24 mouse cellular contexts compared by ENCODE assay signal in the genomic region with DNA sequence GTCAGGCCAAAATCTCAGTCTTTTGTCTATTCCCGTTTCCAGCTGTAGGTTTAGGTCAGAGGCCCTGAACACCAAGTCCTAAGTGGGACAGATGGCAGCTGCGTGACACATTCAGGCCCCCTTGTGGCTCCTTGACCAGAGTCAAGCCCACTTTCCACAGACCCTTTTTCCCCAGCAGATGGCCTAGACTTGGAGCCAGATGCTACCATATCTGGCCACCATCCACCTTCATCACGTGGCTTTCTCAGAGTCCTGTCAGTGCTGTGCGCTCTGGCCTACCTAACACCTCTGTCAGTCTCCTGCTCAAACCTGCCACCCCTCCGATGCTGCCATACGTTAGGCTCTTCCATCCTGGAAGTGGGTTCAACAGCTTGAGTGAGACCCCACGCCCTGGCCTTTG. TPM values are rescaled to one million over a fixed set of nuclear protein-coding genes. Genes with fewer than 3 reads are reported as not detected.
DNase-seq lines count a peak whose midpoint lies in the region; ATAC-seq and TF ChIP-seq lines count a peak whose summit lies in the region.
"Had no signal": no experiment of that assay in that cellular context is flagged by ENCODE, and none has a peak within 500 bp of the region (broad histone marks: within the 10 kb centered on the region; RNA-seq: fewer than 3 reads in every experiment).

No protein-coding gene starts in this region.

- H3K9ac ChIP-seq in hindbrain, embryonic 11.5 days (ENCODE audit: low read depth, low read length), result no peak overlapping the region
- no peak overlapping the region for H3K9ac ChIP-seq in hindbrain, embryonic 16.5 days (ENCODE audit: low read depth, low read length)
- H3K9ac ChIP-seq in midbrain, postnatal 0 days (replicated peaks; ENCODE audit: low read length, poor library complexity, severe bottlenecking), result no peak overlapping the region
- H3K9ac ChIP-seq in midbrain, embryonic 11.5 days (ENCODE audit: low read length), result no peak overlapping the region
- H3K9ac ChIP-seq: heart, embryonic 15.5 days; lung, embryonic 15.5 days; midbrain, embryonic 13.5 days; stomach, embryonic 15.5 days had no signal

- peaks cover 8% of the 10 kb centered on the region; the same call in 1 of the 2 replicates for H3K4me1 ChIP-seq in hindbrain, embryonic 11.5 days (replicated peaks; ENCODE audit: control insufficient read depth, insufficient read depth, low read length)
- H3K4me1 ChIP-seq in hindbrain, embryonic 16.5 days (ENCODE audit: control insufficient read depth, insufficient read depth, low read depth, low read length), result peaks cover 14% of the 10 kb centered on the region
- peaks cover 11% of the 10 kb centered on the region for H3K4me1 ChIP-seq in midbrain, postnatal 0 days (ENCODE audit: insufficient read depth, low read length)
- H3K4me1 ChIP-seq in midbrain, embryonic 11.5 days (ENCODE audit: control insufficient read depth, insufficient read depth, low read length), result peaks cover 19% of the 10 kb centered on the region
- peaks cover 28% of the 10 kb centered on the region for H3K4me1 ChIP-seq in embryonic facial prominence, embryonic 10.5 days

- WGBS in hindbrain, embryonic 11.5 days, result 74% methylated on average over 7 of the region's 7 CpGs
- WGBS in hindbrain, embryonic 16.5 days, result 68% methylated on average over 7 of the region's 7 CpGs
- 78% methylated on average over 7 of the region's 7 CpGs for WGBS in midbrain, postnatal 0 days
- WGBS in midbrain, embryonic 11.5 days, result 75% methylated on average over 7 of the region's 7 CpGs
- WGBS in embryonic facial prominence, embryonic 10.5 days, result 83% methylated on average over 7 of the region's 7 CpGs

- no peaks in the 10 kb centered on the region for H3K27me3 ChIP-seq in hindbrain, embryonic 11.5 days (ENCODE audit: control insufficient read depth, insufficient read depth, low read length)
- no peaks in the 10 kb centered on the region; the same call in 1 of the 2 replicates for H3K27me3 ChIP-seq in hindbrain, embryonic 16.5 days (replicated peaks; ENCODE audit: control insufficient read depth, insufficient read depth, low read length)
- no peaks in the 10 kb centered on the region for H3K27me3 ChIP-seq in midbrain, postnatal 0 days (ENCODE audit: insufficient read depth, low read length)
- peaks cover 3% of the 10 kb centered on the region; the same call in 1 of the 2 replicates for H3K27me3 ChIP-seq in midbrain, embryonic 11.5 days (ENCODE audit: control insufficient read depth, insufficient read depth, low read length)
- peaks cover 46% of the 10 kb centered on the region for H3K27me3 ChIP-seq in embryonic facial prominence, embryonic 10.5 days (replicated peaks; ENCODE audit: low read depth, poor library complexity, severe bottlenecking)

- no peak for ATAC-seq in cerebellum, adult (ENCODE audit: insufficient number of reproducible peaks, low FRiP score, low TSS enrichment)
- ATAC-seq in hindbrain, embryonic 11.5 days (ENCODE audit: low FRiP score), result no peak
- no peak for ATAC-seq in hindbrain, embryonic 16.5 days
- ATAC-seq in midbrain, postnatal 0 days (ENCODE audit: low FRiP score), result no peak
- no peak for ATAC-seq in midbrain, embryonic 11.5 days (ENCODE audit: low FRiP score)
- ATAC-seq: CD4-positive, CD25-positive, alpha-beta regulatory T cell, adult 4 months; intestine, embryonic 16.5 days; midbrain, embryonic 13.5 days had no signal

- 0 out of 2 replicates have a peak overlapping the region, but pooled peaks have one; percentile 54 for H3K27ac ChIP-seq in hindbrain, embryonic 11.5 days (ENCODE audit: low read depth, low read length)
- no peak overlapping the region for H3K27ac ChIP-seq in hindbrain, embryonic 16.5 days (ENCODE audit: low read depth, low read length)
- no peak overlapping the region for H3K27ac ChIP-seq in midbrain, postnatal 0 days (ENCODE audit: low read depth, low read length)
- H3K27ac ChIP-seq in midbrain, embryonic 11.5 days (ENCODE audit: low read depth, low read length), result no peak overlapping the region
- 0 out of 2 replicates have a peak overlapping the region, but pooled peaks have one; percentile 60 for H3K27ac ChIP-seq in embryonic facial prominence, embryonic 10.5 days (replicated peaks)
- H3K27ac ChIP-seq: heart, embryonic 15.5 days; kidney, postnatal 0 days; lung, embryonic 15.5 days; stomach, embryonic 15.5 days had no signal

- no peak overlapping the region for H3K4me3 ChIP-seq in hindbrain, embryonic 11.5 days (ENCODE audit: low read depth, low read length)
- H3K4me3 ChIP-seq in hindbrain, embryonic 16.5 days (ENCODE audit: low read length), result no peak overlapping the region
- no peak overlapping the region for H3K4me3 ChIP-seq in midbrain, postnatal 0 days (ENCODE audit: low read depth, low read length)
- no peak overlapping the region for H3K4me3 ChIP-seq in midbrain, embryonic 11.5 days (ENCODE audit: low read depth, low read length)
- H3K4me3 ChIP-seq in embryonic facial prominence, embryonic 10.5 days, result no peak overlapping the region
- H3K4me3 ChIP-seq: heart, embryonic 10.5 days; heart, embryonic 15.5 days; lung, embryonic 15.5 days; midbrain, embryonic 13.5 days; stomach, embryonic 15.5 days had no signal

- no peak for TF ChIP-seq CTCF in midbrain, postnatal 0 days (IDR thresholded peaks at IDR 0.05)

- no peaks in the 10 kb centered on the region for H3K36me3 ChIP-seq in hindbrain, embryonic 11.5 days (ENCODE audit: control insufficient read depth, insufficient read depth, low read length)
- no peaks in the 10 kb centered on the region for H3K36me3 ChIP-seq in hindbrain, embryonic 16.5 days (ENCODE audit: control insufficient read depth, insufficient read depth, low read length)
- H3K36me3 ChIP-seq in midbrain, postnatal 0 days (ENCODE audit: insufficient read depth, low read length), result no peaks in the 10 kb centered on the region
- no peaks in the 10 kb centered on the region for H3K36me3 ChIP-seq in midbrain, embryonic 11.5 days (ENCODE audit: control insufficient read depth, insufficient read depth, low read length)
- H3K36me3 ChIP-seq in embryonic facial prominence, embryonic 10.5 days (replicated peaks), result no peaks in the 10 kb centered on the region
- H3K36me3 ChIP-seq: heart, embryonic 10.5 days; heart, embryonic 15.5 days; lung, embryonic 15.5 days; midbrain, embryonic 13.5 days; stomach, embryonic 15.5 days had no signal

- H3K4me2 ChIP-seq in hindbrain, embryonic 11.5 days (replicated peaks; ENCODE audit: low read depth, low read length), result no peak overlapping the region
- no peak overlapping the region for H3K4me2 ChIP-seq in hindbrain, embryonic 16.5 days (ENCODE audit: low read length)
- no peak overlapping the region for H3K4me2 ChIP-seq in midbrain, postnatal 0 days (ENCODE audit: low read depth, low read length, poor library complexity, severe bottlenecking)
- H3K4me2 ChIP-seq in midbrain, embryonic 11.5 days, result no peak overlapping the region
- H3K4me2 ChIP-seq: heart, embryonic 15.5 days; lung, embryonic 15.5 days; midbrain, embryonic 13.5 days; stomach, embryonic 15.5 days had no signal

- DNase-seq in cerebellum, postnatal 10 days, result peak; percentile 77 to 81
- no peak for DNase-seq in hindbrain, embryonic 11.5 days (ENCODE audit: low spot score)
- DNase-seq in midbrain, postnatal 0 days (ENCODE audit: low spot score), result peak; percentile 67
- no peak for DNase-seq in midbrain, embryonic 11.5 days (ENCODE audit: low spot score, missing footprints)
- no peak for DNase-seq in embryonic facial prominence, embryonic 10.5 days (ENCODE audit: low spot score)
- no peak for DNase-seq in lung, postnatal 4 days
- DNase-seq: adrenal gland, postnatal 25 days; gastrocnemius, postnatal 14 days; kidney, adult 8-10 months; kidney, postnatal 4 days; layer of hippocampus, postnatal 36 days; liver; right cerebral cortex, postnatal 14 days had no signal

- no peaks in the 10 kb centered on the region for H3K9me3 ChIP-seq in hindbrain, embryonic 11.5 days (ENCODE audit: control insufficient read depth, low read length)
- no peaks in the 10 kb centered on the region for H3K9me3 ChIP-seq in hindbrain, embryonic 16.5 days (ENCODE audit: control insufficient read depth, low read length)
- H3K9me3 ChIP-seq in midbrain, postnatal 0 days (ENCODE audit: low read length), result no peaks in the 10 kb centered on the region
- H3K9me3 ChIP-seq in midbrain, embryonic 11.5 days (ENCODE audit: control insufficient read depth, low read length), result no peaks in the 10 kb centered on the region
- H3K9me3 ChIP-seq in embryonic facial prominence, embryonic 10.5 days, result no peaks in the 10 kb centered on the region
- H3K9me3 ChIP-seq: heart, embryonic 10.5 days; heart, embryonic 15.5 days; lung, embryonic 15.5 days; midbrain, embryonic 13.5 days; stomach, embryonic 15.5 days had no signal

RNA-seq across cellular contexts. Expression of a gene that starts 5.8 kb away (rescaled TPM):
- 16.6 and 19.2 TPM in 2 replicates for polyA plus RNA-seq in hindbrain, embryonic 11.5 days (2014; fragmentation: Nextera tagmentation; extraction: Ambion mirVana)
- 23.6 and 27.7 TPM in 2 replicates for polyA plus RNA-seq in hindbrain, embryonic 16.5 days (2015; fragmentation: Nextera tagmentation; extraction: Ambion mirVana)
- total RNA-seq in midbrain, postnatal 0 days (2014; rRNA removed), result 43.8 and 46.9 TPM in 2 replicates
- 21.5 and 22.3 TPM in 2 replicates for polyA plus RNA-seq in midbrain, postnatal 0 days (2015; fragmentation: Nextera tagmentation; extraction: Ambion mirVana)
- polyA plus RNA-seq in midbrain, embryonic 11.5 days (2014; fragmentation: Nextera tagmentation; extraction: Ambion mirVana), result 13.6 and 13.8 TPM in 2 replicates
- polyA plus RNA-seq in embryonic facial prominence, embryonic 10.5 days (2016; fragmentation: Nextera tagmentation; extraction: Ambion mirVana), result 16.3 and 21.0 TPM in 2 replicates
- total RNA-seq: granulocyte monocyte progenitor cell, adult 5-6 weeks had no signal
- polyA plus RNA-seq: CD4-positive, CD25-positive, alpha-beta regulatory T cell, adult 4 months had no signal

RNA-seq across cellular contexts. Expression of a gene that starts 57.8 kb away (rescaled TPM):
- 51.3 and 53.0 TPM in 2 replicates for polyA plus RNA-seq in hindbrain, embryonic 11.5 days (2014; fragmentation: Nextera tagmentation; extraction: Ambion mirVana)
- polyA plus RNA-seq in hindbrain, embryonic 16.5 days (2015; fragmentation: Nextera tagmentation; extraction: Ambion mirVana), result 33.3 and 34.8 TPM in 2 replicates
- total RNA-seq in midbrain, postnatal 0 days (2014; rRNA removed), result 23.9 and 31.0 TPM in 2 replicates
- 33.8 and 35.1 TPM in 2 replicates for polyA plus RNA-seq in midbrain, postnatal 0 days (2015; fragmentation: Nextera tagmentation; extraction: Ambion mirVana)
- 62.1 and 67.1 TPM in 2 replicates for polyA plus RNA-seq in midbrain, embryonic 11.5 days (2014; fragmentation: Nextera tagmentation; extraction: Ambion mirVana)
- 58.1 and 59.8 TPM in 2 replicates for polyA plus RNA-seq in embryonic facial prominence, embryonic 10.5 days (2016; fragmentation: Nextera tagmentation; extraction: Ambion mirVana)

Comparison
In these comparisons a context has a peak if more than half of its experiments do, and no peak if none do; other contexts are left out.
1. DNase-seq: peak in cerebellum, postnatal 10 days (2 of 2) and midbrain, postnatal 0 days (single experiment); none in hindbrain, embryonic 11.5 days (single experiment), midbrain, embryonic 11.5 days (single experiment), embryonic facial prominence, embryonic 10.5 days (single experiment) and lung, postnatal 4 days (0 of 2).
2. H3K27ac ChIP-seq: peak in hindbrain, embryonic 11.5 days (single experiment) and embryonic facial prominence, embryonic 10.5 days (single experiment); none in hindbrain, embryonic 16.5 days (single experiment), midbrain, postnatal 0 days (single experiment) and midbrain, embryonic 11.5 days (single experiment).